Mouse (Mus musculus) MEL (cell line): ENCODE results near the gene Brip1. TPM values are rescaled to one million over a fixed set of nuclear protein-coding genes. Genes with fewer than 3 reads are reported as not detected.

Experiments used
- DNase-seq: peaks from one replicate; pipeline ENCODE4 v3.0.0; 2011; ENCODE audit warnings: low read depth, low spot score
- H3K27ac ChIP-seq: 2 replicates; pipeline ENCODE4 v1.5.1; 2012; ENCODE audit warnings: low read depth, mild to moderate bottlenecking, control low read depth, low read length, moderate library complexity; ENCODE audit not compliant: control insufficient read depth
- H3K27me3 ChIP-seq, 2 experiments: fragments of 150-350 bp in 1 of 2; sonication (generic) in 1 of 2; 2 replicates each; pipeline ENCODE4 v1.6.1; 2012; ENCODE audit warnings: low read length in 2 of 2, mild to moderate bottlenecking in 2 of 2, improper control_type of control experiment in 1 of 2, moderate library complexity in 1 of 2; ENCODE audit not compliant: insufficient read depth in 2 of 2, control insufficient read depth in 1 of 2
- H3K36me3 ChIP-seq, 2 experiments: 2 replicates each; pipeline ENCODE4 v1.6.1; 2012 to 2014; ENCODE audit warnings: low read length in 2 of 2, improper control_type of control experiment in 1 of 2, inconsistent platforms in 1 of 2, mild to moderate bottlenecking in 1 of 2; ENCODE audit not compliant: insufficient read depth in 2 of 2, control insufficient read depth in 1 of 2
- H3K4me1 ChIP-seq, 2 experiments: fragments of 150-350 bp in 1 of 2; sonication (generic) in 1 of 2; 2 replicates each; pipeline ENCODE4 v1.6.1; 2012; ENCODE audit warnings: low read length in 2 of 2, improper control_type of control experiment in 1 of 2, mild to moderate bottlenecking in 1 of 2; ENCODE audit not compliant: insufficient read depth in 2 of 2, control insufficient read depth in 1 of 2
- H3K4me3 ChIP-seq, 2 experiments: fragments of 150-350 bp in 1 of 2; sonication (generic) in 1 of 2; 2 replicates each; pipeline ENCODE4 v1.5.1; 2012; ENCODE audit warnings: low read depth in 2 of 2, low read length in 2 of 2, mild to moderate bottlenecking in 2 of 2, moderate library complexity in 2 of 2, control low read depth in 1 of 2, improper control_type of control experiment in 1 of 2; ENCODE audit not compliant: control insufficient read depth in 1 of 2, insufficient read depth in 1 of 2
- H3K79me2 ChIP-seq: 2 replicates; pipeline ENCODE4 v1.6.1; 2012; ENCODE audit warnings: mild to moderate bottlenecking, low read length, moderate library complexity; ENCODE audit not compliant: control insufficient read depth, poor library complexity, insufficient read depth
- H3K9ac ChIP-seq: 2 replicates; pipeline ENCODE4 v1.6.1; 2012; ENCODE audit warnings: low read depth, mild to moderate bottlenecking, control low read depth, low read length, moderate library complexity; ENCODE audit not compliant: control insufficient read depth, poor library complexity, severe bottlenecking
- H3K9me3 ChIP-seq: fragments of 150-350 bp; sonication (generic); replicated peaks from 2 replicates; pipeline ENCODE4 v1.6.1; 2012; ENCODE audit warnings: mild to moderate bottlenecking, low read length, improper control_type of control experiment, moderate library complexity; ENCODE audit not compliant: insufficient read depth
- BHLHE40 ChIP-seq: IDR thresholded peaks from 2 replicates; pipeline ENCODE4 v1.6.1; 2012; ENCODE audit warnings: low read depth, mild to moderate bottlenecking, inconsistent platforms, low read length, improper control_type of control experiment, borderline replicate concordance
- CHD1 ChIP-seq: IDR thresholded peaks from 2 replicates; pipeline ENCODE4 v1.6.1; 2012; ENCODE audit warnings: low read depth, mild to moderate bottlenecking, inconsistent platforms, low read length, improper control_type of control experiment
- CTCF ChIP-seq, 3 experiments: IDR thresholded peaks in 2 of 3; conservative IDR thresholded peaks in 1 of 3; 2 replicates each; pipeline ENCODE4 v1.5.1; 2011 to 2012; ENCODE audit warnings: low read length in 3 of 3, low read depth in 2 of 3, mild to moderate bottlenecking in 2 of 3, improper control_type of control experiment in 1 of 3, inconsistent platforms in 1 of 3, mixed read lengths in 1 of 3, moderate library complexity in 1 of 3; ENCODE audit not compliant: control insufficient read depth in 1 of 3, insufficient read depth in 1 of 3, poor library complexity in 1 of 3, severe bottlenecking in 1 of 3
- E2F4 ChIP-seq: IDR thresholded peaks from 2 replicates; pipeline ENCODE4 v1.6.1; 2011; ENCODE audit warnings: low read depth, low read length, improper control_type of control experiment, borderline replicate concordance
- ETS1 ChIP-seq: IDR thresholded peaks from 2 replicates; pipeline ENCODE4 v1.6.1; 2012; ENCODE audit warnings: low read depth, mild to moderate bottlenecking, inconsistent platforms, low read length, improper control_type of control experiment, moderate library complexity
- GATA1 ChIP-seq: IDR thresholded peaks from 2 replicates; pipeline ENCODE4 v1.6.1; 2011; ENCODE audit warnings: low read depth, low read length, improper control_type of control experiment
- HCFC1 ChIP-seq: IDR thresholded peaks from 2 replicates; pipeline ENCODE4 v1.6.1; 2012; ENCODE audit warnings: low read depth, mild to moderate bottlenecking, inconsistent platforms, low read length, improper control_type of control experiment, moderate library complexity
- KAT2A ChIP-seq: conservative IDR thresholded peaks from 2 replicates; pipeline ENCODE4 v1.6.1; 2012; ENCODE audit warnings: low read depth, low read length, improper control_type of control experiment, inconsistent platforms
- MAZ ChIP-seq: IDR thresholded peaks from 2 replicates; pipeline ENCODE4 v1.6.1; 2012; ENCODE audit warnings: low read depth, mild to moderate bottlenecking, inconsistent platforms, low read length, improper control_type of control experiment
- MEF2A ChIP-seq: IDR thresholded peaks from 2 replicates; pipeline ENCODE4 v1.6.1; 2014; ENCODE audit warnings: low read depth, mild to moderate bottlenecking, inconsistent platforms, low read length, improper control_type of control experiment; ENCODE audit not compliant: poor library complexity, insufficient replicate concordance, severe bottlenecking; ENCODE audit errors: extremely low read depth
- MYB ChIP-seq: IDR thresholded peaks from 2 replicates; pipeline ENCODE4 v1.6.1; 2011; ENCODE audit warnings: mild to moderate bottlenecking, low read depth, low read length, improper control_type of control experiment
- MYC ChIP-seq: IDR thresholded peaks from 2 replicates; pipeline ENCODE4 v1.6.1; 2011; ENCODE audit warnings: low read depth, mild to moderate bottlenecking, low read length, improper control_type of control experiment, moderate library complexity
- NELFE ChIP-seq: IDR thresholded peaks from 2 replicates; pipeline ENCODE4 v1.6.1; 2011; ENCODE audit warnings: low read depth, low read length, improper control_type of control experiment
- POLR2A ChIP-seq, 2 experiments: IDR thresholded peaks; 2 replicates each; pipeline ENCODE4 v1.6.1; 2011 to 2012; ENCODE audit warnings: low read length in 2 of 2, mild to moderate bottlenecking in 2 of 2, control low read depth in 1 of 2, improper control_type of control experiment in 1 of 2, low read depth in 1 of 2, moderate library complexity in 1 of 2; ENCODE audit not compliant: control insufficient read depth in 1 of 2, insufficient read depth in 1 of 2, poor library complexity in 1 of 2
- RAD21 ChIP-seq: IDR thresholded peaks from 2 replicates; pipeline ENCODE4 v1.6.1; 2011; ENCODE audit warnings: mild to moderate bottlenecking, low read depth, low read length, improper control_type of control experiment
- RCOR1 ChIP-seq: IDR thresholded peaks from 2 replicates; pipeline ENCODE4 v1.6.1; 2012; ENCODE audit warnings: low read depth, mild to moderate bottlenecking, inconsistent platforms, low read length, improper control_type of control experiment
- TBP ChIP-seq: IDR thresholded peaks from 2 replicates; pipeline ENCODE4 v1.8.0; 2011; ENCODE audit warnings: low read depth, low read length, improper control_type of control experiment
- UBTF ChIP-seq: IDR thresholded peaks from 2 replicates; pipeline ENCODE4 v1.6.1; 2012; ENCODE audit warnings: low read depth, mild to moderate bottlenecking, inconsistent platforms, low read length, improper control_type of control experiment, moderate library complexity, borderline replicate concordance; ENCODE audit not compliant: insufficient read depth
- USF1 ChIP-seq: IDR thresholded peaks from 2 replicates; pipeline ENCODE4 v1.6.1; 2014; ENCODE audit warnings: low read depth, mild to moderate bottlenecking, inconsistent platforms, low read length, improper control_type of control experiment, moderate library complexity
- USF2 ChIP-seq, 2 experiments: IDR thresholded peaks; 2 replicates each; pipeline ENCODE4 v1.6.1; 2011 to 2012; ENCODE audit warnings: improper control_type of control experiment in 2 of 2, low read length in 2 of 2, borderline replicate concordance in 1 of 2, inconsistent platforms in 1 of 2, low read depth in 1 of 2, mild to moderate bottlenecking in 1 of 2; ENCODE audit not compliant: insufficient read depth in 1 of 2
- polyA plus RNA-seq, 2 experiments: library from polyadenylated mRNA; stranded (reverse) in 1 of 2; unstranded in 1 of 2; fragments of >175 nt in 1 of 2; fragments of >200 nt in 1 of 2; gene quantifications; 2 replicates each; pipeline versions ENCODE4 v1.2.1 to v1.2.4; 2012; ENCODE audit warnings: low replicate concordance in 2 of 2, low read depth in 1 of 2; ENCODE audit not compliant: insufficient read length in 2 of 2, insufficient read depth in 1 of 2, missing spikeins in 1 of 2
- total RNA-seq: library from RNA; depleted of rRNA; stranded (reverse); fragments of 300-350 nt; gene quantifications from 2 replicates; pipeline ENCODE4 v1.2.3, GENCODE M21; 2012; rRNA removed

Brip1 gene
- total and polyA plus RNA-seq, 3 experiments: 13.4 to 20.9 (median 14.9) TPM

- H3K36me3 ChIP-seq: no peaks in the 10 kb centered on the region
These were observed 192.6 kb downstream of the Brip1 start for GRCm38 (mm10) chr11:86008211-86008905.

More at GRCm38 (mm10) chr11:86008211-86008905, 192.6 kb downstream of the Brip1 start:
- no peak for DNase-seq
- Histone ChIP-seq H3K9me3 (no peaks in the 10 kb centered on the region), H3K4me1 (no peaks in the 10 kb centered on the region), H3K4me3 (no peak overlapping the region), H3K27ac (no peak overlapping the region), H3K9ac (no peak overlapping the region), H3K79me2 (no peaks in the 10 kb centered on the region), H3K27me3 (peaks cover 12 to 15% of the 10 kb centered on the region in 2 experiments)
- no peak for TF ChIP-seq CTCF (IDR thresholded peaks at IDR 0.05 in 2 of 3, conservative IDR thresholded peaks at IDR 0.05 in 1 of 3; ENCODE audit: control insufficient read depth in 1 of 3, insufficient read depth in 1 of 3, low read depth in 2 of 3, low read length in 3 of 3, poor library complexity in 1 of 3, severe bottlenecking in 1 of 3)
- TF ChIP-seq USF1: no peak
- no peak for TF ChIP-seq HCFC1
- TF ChIP-seq RCOR1: no peak
- no peak for TF ChIP-seq ETS1
- TF ChIP-seq POLR2A (IDR thresholded peaks at IDR 0.05; ENCODE audit: control insufficient read depth in 1 of 2, insufficient read depth in 1 of 2, low read depth in 1 of 2, low read length in 2 of 2, poor library complexity in 1 of 2): no peak
- TF ChIP-seq TBP: no peak
- TF ChIP-seq UBTF: no peak
- no peak for TF ChIP-seq MAZ
- no peak for TF ChIP-seq MYB
- TF ChIP-seq RAD21: no peak
- no peak for TF ChIP-seq BHLHE40
- TF ChIP-seq MYC: no peak
- no peak for TF ChIP-seq KAT2A
- no peak for TF ChIP-seq E2F4
- TF ChIP-seq GATA1: no peak
- no peak for TF ChIP-seq CHD1
- TF ChIP-seq USF2 (IDR thresholded peaks at IDR 0.05; ENCODE audit: borderline replicate concordance in 1 of 2, insufficient read depth in 1 of 2, low read depth in 1 of 2, low read length in 2 of 2): no peak
- no peak for TF ChIP-seq NELFE
- no peak for TF ChIP-seq MEF2A

Other genes starting within 250 kb of the Brip1 start
- gene Ints2, start 56.4 kb upstream of the Brip1 start, total RNA-seq: 66.6 and 75.3 TPM in 2 replicates
- gene Ints2, start 56.4 kb upstream of the Brip1 start, polyA plus RNA-seq: 100 to 1,000 TPM in 1 of 2 experiments, 10 to 100 TPM in 1; 43.0 to 120 TPM
- 26.4 and 34.8 TPM in 2 replicates for gene Med13, start 156.4 kb upstream of the Brip1 start, total RNA-seq
- 100 to 1,000 TPM in 1 of 2 experiments, 10 to 100 TPM in 1; 23.3 to 114 TPM for gene Med13, start 156.4 kb upstream of the Brip1 start, polyA plus RNA-seq